In genomic region chr9:75804940-75805339, GRCm38 (mm10) we compare ENCODE assay signal across 26 mouse cellular contexts. TPM values are rescaled to one million over a fixed set of nuclear protein-coding genes. Genes with fewer than 3 reads are reported as not detected.
"Had no signal": no experiment of that assay in that cellular context is flagged by ENCODE, and none has a peak within 500 bp of the region (broad histone marks: within the 10 kb centered on the region; RNA-seq: fewer than 3 reads in every experiment).

No protein-coding gene starts in this region.

- H3K9me3 ChIP-seq: heart, embryonic 13.5 days; heart, embryonic 15.5 days; hindbrain, embryonic 13.5 days; hindbrain, embryonic 15.5 days; kidney, embryonic 15.5 days; limb, embryonic 10.5 days; limb, embryonic 12.5 days; liver, embryonic 12.5 days had no signal

- H3K27me3 ChIP-seq: heart, embryonic 13.5 days; heart, embryonic 15.5 days; hindbrain, embryonic 13.5 days; hindbrain, embryonic 15.5 days; kidney, embryonic 15.5 days; limb, embryonic 12.5 days; liver, embryonic 12.5 days had no signal

- H3K4me1 ChIP-seq: heart, embryonic 15.5 days; hindbrain, embryonic 13.5 days; hindbrain, embryonic 15.5 days; kidney, embryonic 15.5 days; liver, embryonic 12.5 days had no signal

- DNase-seq: gastrocnemius, postnatal 14 days; gastrocnemius, postnatal 36 days; heart, adult 11 months; heart, adult 2 months; heart, postnatal 14 days; heart, postnatal 36 days; kidney, adult 11 months; kidney, adult 2 months; kidney, adult 9 months; kidney, postnatal 14 days; kidney, postnatal 36 days; liver had no signal

- H3K36me3 ChIP-seq: heart, embryonic 13.5 days; heart, embryonic 15.5 days; hindbrain, embryonic 13.5 days; hindbrain, embryonic 15.5 days; kidney, embryonic 15.5 days; limb, embryonic 10.5 days; limb, embryonic 12.5 days; liver, embryonic 12.5 days had no signal

- H3K27ac ChIP-seq: heart, adult 2 months; heart, embryonic 13.5 days; heart, embryonic 15.5 days; hindbrain, embryonic 13.5 days; hindbrain, embryonic 15.5 days; kidney, embryonic 15.5 days; kidney, postnatal 0 days; left cerebral cortex, adult 2 months; limb, embryonic 10.5 days; limb, embryonic 12.5 days; liver, embryonic 12.5 days; liver, embryonic 14.5 days had no signal

- H3K9ac ChIP-seq: heart, embryonic 13.5 days; heart, embryonic 15.5 days; hindbrain, embryonic 13.5 days; hindbrain, embryonic 15.5 days; kidney, embryonic 15.5 days; limb, embryonic 12.5 days; liver, embryonic 12.5 days; liver, embryonic 14.5 days had no signal

- ATAC-seq: intestine, embryonic 16.5 days; liver, embryonic 12.5 days had no signal

- H3K4me2 ChIP-seq: heart, embryonic 11.5 days; heart, embryonic 13.5 days; heart, embryonic 15.5 days; hindbrain, embryonic 13.5 days; hindbrain, embryonic 15.5 days; kidney, embryonic 15.5 days; limb, embryonic 12.5 days; liver, embryonic 12.5 days had no signal

- H3K4me3 ChIP-seq: heart, adult 2 months; heart, embryonic 13.5 days; heart, embryonic 15.5 days; hindbrain, embryonic 13.5 days; hindbrain, embryonic 15.5 days; kidney, embryonic 15.5 days; left cerebral cortex, adult 2 months; limb, embryonic 10.5 days; limb, embryonic 12.5 days; liver, embryonic 12.5 days had no signal

RNA-seq across cellular contexts. Expression of gene Bmp5, which starts 29.8 kb away (rescaled TPM):
- total RNA-seq: hematopoietic stem cell, adult 5-6 weeks had no signal
